Mouse (Mus musculus) spleen, postnatal 14 days (tissue): ENCODE data around the gene Olfr697.
"Not testable (repeated sequence)": the region's sequence is repeated elsewhere in the genome, so short reads cannot be mapped to it uniquely, and the experiment has no call there.

ENCODE experiments used
- DNase-seq, 2 experiments: peaks; one replicate each; pipeline ENCODE4 v3.0.0; 2021 to 2022; ENCODE audit warnings: low spot score in 2 of 2

Gene Olfr697

DNA sequence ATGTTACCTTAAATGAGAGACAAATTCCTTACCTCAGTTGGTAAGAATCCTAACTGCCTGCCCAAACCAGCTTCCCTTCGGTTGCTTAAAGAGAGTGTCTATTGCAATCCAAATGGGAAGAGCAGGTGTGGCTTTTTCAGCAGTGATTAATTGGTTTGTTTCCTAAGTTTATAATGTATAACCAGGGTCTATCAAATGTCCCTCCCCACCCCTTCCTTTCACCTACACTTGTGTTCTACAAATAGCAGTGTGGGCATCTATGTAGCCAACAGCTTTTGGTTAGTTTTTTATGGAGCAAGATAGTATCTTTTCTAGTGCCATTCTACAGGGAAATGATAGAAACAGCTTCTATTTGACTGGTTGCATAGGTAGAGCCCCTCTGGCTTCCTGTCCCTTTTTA, at the start of gene Olfr697:
Gene Olfr697 (minus strand): TSS at position 101 of the 400 bp plus-strand sequence.
- DNase-seq: no peak

DNA sequence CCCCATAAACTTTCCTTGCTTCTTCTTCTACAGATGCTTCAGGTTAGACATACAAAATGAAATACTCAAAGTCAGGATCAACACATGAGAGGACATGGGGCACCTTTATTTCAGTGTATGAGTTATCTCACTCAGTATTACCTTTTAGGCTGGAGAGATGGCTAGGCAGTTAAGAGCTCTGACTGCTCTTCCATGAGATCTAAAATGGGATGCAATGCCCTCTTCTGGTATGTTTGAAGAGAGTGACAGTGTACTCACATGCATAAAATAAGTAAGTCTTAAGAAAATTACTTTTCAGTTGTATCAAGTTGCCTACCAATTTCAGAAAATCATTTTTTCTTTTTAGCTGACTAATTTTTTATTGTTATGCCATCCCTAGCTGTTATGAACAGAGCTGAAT, 46.1 kb upstream of the Olfr697 start:
- no peak for DNase-seq

DNA sequence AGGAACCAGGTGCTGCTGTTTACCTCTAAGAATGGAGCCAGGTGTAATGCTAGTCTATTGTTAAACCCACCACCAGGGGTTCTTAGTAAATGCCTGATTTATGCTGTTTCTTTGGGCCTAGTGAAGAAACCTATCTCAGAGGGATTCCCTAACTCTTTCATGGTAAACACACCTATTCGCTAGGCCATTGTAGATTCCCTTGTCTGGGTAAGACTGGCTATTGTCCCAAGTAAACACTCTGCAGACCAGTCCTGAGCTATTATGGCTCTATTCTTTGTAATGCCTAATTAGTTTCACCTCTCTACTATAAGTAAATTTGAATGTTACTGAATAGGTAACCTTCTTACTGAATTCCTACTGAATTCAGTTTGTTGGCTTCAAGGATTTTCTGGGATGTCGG, 18.8 kb upstream of the Olfr697 start:
- not testable (repeated sequence) for DNase-seq

GRCm38 (mm10) chr7:106758800-106759199, 16.6 kb upstream of the Olfr697 start:
- DNase-seq: no peak

DNA sequence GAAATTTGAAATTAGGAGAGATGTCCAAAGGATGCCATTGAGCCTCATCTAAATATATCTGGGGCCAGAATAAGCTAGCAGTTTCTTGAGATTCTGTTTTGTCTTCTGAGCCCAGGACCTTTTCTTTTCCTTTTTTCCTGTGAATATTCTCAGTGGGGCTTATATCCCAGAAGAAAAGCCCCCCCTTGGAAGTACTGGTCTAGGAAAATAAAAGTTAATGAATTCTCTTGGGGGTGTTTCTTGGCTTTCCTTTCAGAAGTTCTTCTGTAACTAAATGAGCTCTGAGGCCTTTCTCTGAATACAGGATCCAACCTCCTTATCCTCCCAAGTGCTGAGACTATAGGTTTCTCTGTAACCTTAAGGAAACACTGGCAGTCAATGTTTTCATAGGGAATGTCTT, 13.1 kb upstream of the Olfr697 start, which contains the start of gene Olfr698:
Gene Olfr698 (minus strand): TSS at position 101 of the 400 bp plus-strand sequence.
- no peak for DNase-seq

GRCm38 (mm10) chr7:106745811-106746210, 3.6 kb upstream of the Olfr697 start:
- DNase-seq: no peak

- DNase-seq: no peak
Measured at GRCm38 (mm10) chr7:106737028-106737427, 5.2 kb downstream of the Olfr697 start.

DNA sequence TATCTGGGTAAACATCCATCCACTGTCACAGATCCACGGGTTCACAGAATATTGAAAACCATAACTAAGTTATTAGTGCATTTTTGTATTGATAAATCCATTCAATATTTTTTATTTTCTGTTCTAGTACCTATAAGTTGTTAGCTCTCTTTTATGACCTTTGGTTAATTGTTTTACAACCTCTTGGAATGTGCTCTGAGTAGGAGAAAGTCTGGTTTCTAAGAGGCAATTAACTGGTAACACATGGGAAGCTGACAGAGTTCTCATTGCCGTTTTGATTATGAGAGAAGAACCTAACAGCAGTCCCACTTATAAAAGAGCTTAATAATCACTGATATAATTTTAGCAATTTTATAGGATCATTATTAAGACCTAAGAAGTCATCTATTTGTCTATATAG, 8.5 kb downstream of the Olfr697 start:
- DNase-seq: no peak

GRCm38 (mm10) chr7:106725654-106726053, 16.6 kb downstream of the Olfr697 start:
- DNase-seq: not testable (repeated sequence)

DNA sequence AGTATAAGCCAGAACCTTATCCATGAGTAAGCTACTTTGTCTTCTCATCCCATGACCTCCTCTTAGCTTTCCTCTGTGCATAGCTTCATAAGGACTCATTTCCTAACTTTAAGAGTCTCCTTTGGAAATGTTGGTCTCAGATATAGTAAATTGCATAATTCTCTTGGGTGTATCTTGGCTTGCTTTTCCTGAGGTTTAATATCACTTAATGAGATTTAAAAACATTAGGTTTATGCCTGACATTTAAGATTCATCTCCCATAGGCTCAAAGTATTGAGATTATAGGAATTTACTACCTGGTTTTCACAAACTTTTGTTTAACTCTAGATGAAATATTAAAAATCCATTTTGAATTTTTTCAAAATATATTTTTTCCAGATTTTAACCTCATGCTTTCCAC, 25.9 kb downstream of the Olfr697 start, which contains the start of gene Olfr695:
Gene Olfr695 (minus strand): TSS at position 101 of the 400 bp plus-strand sequence.
- no peak for DNase-seq

DNA sequence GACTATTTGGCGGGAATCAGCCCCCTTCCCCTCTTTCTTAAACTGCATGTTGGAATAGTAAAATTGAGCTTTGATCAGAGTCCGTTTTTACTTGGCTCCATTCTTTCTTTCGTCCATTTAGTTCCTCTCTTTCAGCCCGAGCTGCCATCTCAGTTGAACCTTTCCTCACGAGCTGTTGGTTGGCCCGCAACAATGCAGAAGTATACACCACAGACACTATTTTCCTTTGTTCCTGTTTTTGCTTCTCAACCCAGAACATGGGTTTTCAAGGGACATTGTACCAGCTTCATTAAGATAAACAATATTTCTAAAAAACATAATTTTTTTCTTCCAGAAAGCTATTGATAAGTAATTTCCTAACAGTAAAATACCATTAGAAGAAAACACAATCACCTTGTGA, 30.8 kb downstream of the Olfr697 start:
- DNase-seq: no peak

GRCm38 (mm10) chr7:106707705-106708104, 34.5 kb downstream of the Olfr697 start:
- DNase-seq: not testable (repeated sequence)

DNA sequence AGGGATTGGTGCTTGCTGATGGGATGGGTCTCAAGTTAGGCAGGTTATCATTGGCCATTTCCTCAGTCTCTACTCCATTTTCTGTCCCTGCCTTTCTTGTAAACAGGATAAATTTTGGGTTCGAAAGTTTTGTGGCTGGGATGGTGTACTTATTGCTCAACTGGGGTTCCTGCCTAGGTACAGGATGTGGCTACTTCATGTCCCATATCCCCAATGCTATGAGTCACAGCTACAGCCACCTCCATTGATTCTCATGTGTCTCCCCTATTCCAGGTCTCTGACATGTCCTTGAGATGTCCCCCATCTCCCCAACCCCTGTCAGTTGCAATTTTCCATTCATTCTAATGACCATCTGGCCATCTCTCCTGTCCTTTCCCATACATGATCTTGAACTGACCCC, 45.4 kb downstream of the Olfr697 start:
- DNase-seq: no peak

- no peak for DNase-seq
Measured at GRCm38 (mm10) chr7:106692976-106693375, 49.3 kb downstream of the Olfr697 start.

DNA sequence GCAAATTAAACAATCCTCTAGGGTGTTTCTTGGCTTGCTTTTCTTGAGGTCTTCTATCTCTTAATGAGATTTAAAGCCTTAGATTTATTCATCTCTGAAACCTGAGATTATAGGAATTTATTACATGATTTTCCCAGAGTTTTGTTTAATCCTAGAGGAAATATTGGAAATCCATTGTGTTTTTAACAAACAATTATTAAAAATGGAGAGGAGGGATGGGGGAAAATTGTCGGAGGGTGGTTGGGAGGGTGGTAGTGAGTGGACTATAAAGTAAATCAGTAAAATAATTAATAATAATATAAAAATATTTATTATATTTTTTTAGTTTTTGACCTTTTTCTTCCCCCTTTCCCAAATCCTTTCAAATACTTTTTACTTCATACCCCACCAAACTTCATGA, 50.5 kb downstream of the Olfr697 start, which contains the start of gene Olfr694:
Gene Olfr694 (minus strand): TSS at position 101 of the 400 bp plus-strand sequence.
- no peak for DNase-seq
